Mouse (Mus musculus) heart, postnatal 0 days (tissue): ENCODE results near the gene Gm49358. TPM values are rescaled to one million over a fixed set of nuclear protein-coding genes. Genes with fewer than 3 reads are reported as not detected.

Source experiments
- ATAC-seq: fragments of 200-750 bp; cut with Nextera tagmentation; 2 replicates; pipeline ENCODE4 v1.8.0; 2017; ENCODE audit warnings: low read depth, moderate number of reproducible peaks, moderate library complexity; ENCODE audit not compliant: insufficient read depth
- DNase-seq: peaks from one replicate; pipeline ENCODE4 v3.0.0-alpha.2; 2016; ENCODE audit warnings: low spot score
- H3K27ac ChIP-seq: fragments of 300-500 bp; sonication (generic); 2 replicates; pipeline ENCODE4 v1.5.1; 2014; ENCODE audit warnings: low read depth, mild to moderate bottlenecking
- H3K27me3 ChIP-seq: fragments of 300-500 bp; sonication (generic); 2 replicates; pipeline ENCODE4 v1.6.1; 2014; ENCODE audit warnings: low read length, mixed read lengths; ENCODE audit not compliant: control insufficient read depth, insufficient read depth
- H3K36me3 ChIP-seq: fragments of 300-500 bp; sonication (generic); replicated peaks from 2 replicates; pipeline ENCODE4 v1.6.1; 2014; ENCODE audit warnings: low read length, mixed read lengths; ENCODE audit not compliant: control insufficient read depth, insufficient read depth
- H3K4me1 ChIP-seq: fragments of 300-500 bp; sonication (generic); 2 replicates; pipeline ENCODE4 v1.6.1; 2014; ENCODE audit warnings: antibody characterized with exemption; ENCODE audit not compliant: control insufficient read depth, insufficient read depth
- H3K4me2 ChIP-seq: fragments of 300-500 bp; sonication (generic); 2 replicates; pipeline ENCODE4 v1.6.1; 2014; ENCODE audit warnings: low read depth, mild to moderate bottlenecking, low read length, moderate library complexity
- H3K4me3 ChIP-seq: fragments of 300-500 bp; sonication (generic); 2 replicates; pipeline ENCODE4 v1.5.1; 2014; ENCODE audit warnings: low read depth, low read length
- H3K9ac ChIP-seq: fragments of 300-500 bp; sonication (generic); replicated peaks from 2 replicates; pipeline ENCODE4 v1.6.1; 2014; ENCODE audit warnings: low read depth, low read length, mixed read lengths
- H3K9me3 ChIP-seq: fragments of 300-500 bp; sonication (generic); replicated peaks from 2 replicates; pipeline ENCODE4 v1.6.1; 2016; ENCODE audit warnings: low read length; ENCODE audit not compliant: control insufficient read depth
- CTCF ChIP-seq: IDR thresholded peaks from 2 replicates; pipeline ENCODE4 v1.5.1; 2016; ENCODE audit warnings: antibody characterized with exemption, control low read depth, low read depth
- EP300 ChIP-seq: IDR thresholded peaks from 2 replicates; pipeline ENCODE4 v1.6.1; 2016; ENCODE audit warnings: antibody characterized with exemption, low read depth
- WGBS: fragments of 180-500 bp; shearing (Covaris S2); extraction: QIAGEN DNeasy Blood & Tissue Kit; methylation state at CpG from one replicate; pipeline ENCODE4 v1.1.7; 2014; 5-methylcytosine and 5-hydroxymethylcytosine counted together
- polyA plus RNA-seq: library from polyadenylated mRNA; unstranded; fragments of >200 nt; fragmentation: Nextera tagmentation; extraction: Ambion mirVana; gene quantifications from 2 replicates; pipeline ENCODE4 v1.2.1, GENCODE M21; 2015
- total RNA-seq: library from RNA; depleted of rRNA; stranded (reverse); fragments of >200 nt; gene quantifications from 2 replicates; pipeline ENCODE4 v1.2.3, GENCODE M21; 2014; ENCODE audit warnings: low replicate concordance

Gm49358 gene
- total and polyA plus RNA-seq, 2 experiments from 2014 or later: 36.1 TPM; not detected in 1

GRCm38 (mm10) chr10:86761722-86762383 is 1.9 kb upstream of the Gm49358 start:
- no peaks in the 10 kb centered on the region for H3K4me1 ChIP-seq
- H3K9ac ChIP-seq: no peak overlapping the region
- H3K9me3 ChIP-seq: no peaks in the 10 kb centered on the region
- no peak for DNase-seq
- no peaks in the 10 kb centered on the region for H3K36me3 ChIP-seq
- H3K4me2 ChIP-seq: no peak overlapping the region
- no peak for ATAC-seq
- TF ChIP-seq EP300: no peak
- TF ChIP-seq CTCF: no peak
- no peaks in the 10 kb centered on the region for H3K27me3 ChIP-seq
- 43% methylated on average over 7 of the region's 7 CpGs for WGBS
- no peak overlapping the region for H3K27ac ChIP-seq
- no peak overlapping the region for H3K4me3 ChIP-seq

DNA sequence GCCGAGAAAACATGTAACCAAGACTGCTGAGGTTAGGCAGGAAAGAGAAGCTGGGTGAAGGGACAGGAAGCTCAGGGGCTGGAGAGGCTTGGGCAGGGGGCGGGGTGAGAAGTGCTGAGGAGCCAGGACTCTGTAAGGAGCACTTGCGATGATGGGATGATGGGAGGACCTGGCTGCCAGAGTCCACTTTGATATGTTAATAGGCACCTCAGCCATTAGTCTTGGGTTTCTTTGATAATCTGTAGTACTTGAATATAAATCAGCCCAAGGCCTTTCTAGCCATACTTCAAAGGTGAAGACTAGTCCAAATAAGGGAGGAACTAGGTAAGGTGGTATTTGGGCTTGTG is 1.4 kb upstream of the Gm49358 start:
- Histone ChIP-seq H3K27ac (no peak overlapping the region), H3K36me3 (no peaks in the 10 kb centered on the region), H3K27me3 (no peaks in the 10 kb centered on the region), H3K4me1 (no peaks in the 10 kb centered on the region), H3K4me2 (no peak overlapping the region), H3K9me3 (no peaks in the 10 kb centered on the region), H3K4me3 (no peak overlapping the region), H3K9ac (no peak overlapping the region)
- WGBS: 60% methylated on average over 3 of the region's 3 CpGs
- ATAC-seq: no peak
- TF ChIP-seq CTCF (no peak), EP300 (no peak)
- DNase-seq: no peak

- TF ChIP-seq CTCF (no peak), EP300 (no peak)
- WGBS: 80% methylated on average over 4 of the region's 4 CpGs
Measured at GRCm38 (mm10) chr10:86765344-86765966, 1.7 kb downstream of the Gm49358 start.

GRCm38 (mm10) chr10:86769216-86769615 is 5.4 kb downstream of the Gm49358 start:
- Histone ChIP-seq H3K4me2 (no peak overlapping the region), H3K9me3 (no peaks in the 10 kb centered on the region), H3K27me3 (no peaks in the 10 kb centered on the region), H3K9ac (no peak overlapping the region), H3K27ac (no peak overlapping the region), H3K4me3 (no peak overlapping the region), H3K36me3 (no peaks in the 10 kb centered on the region), H3K4me1 (no peaks in the 10 kb centered on the region)
- WGBS: 70% methylated on average over 5 of the region's 5 CpGs
- ATAC-seq (no peak), DNase-seq (no peak)
- TF ChIP-seq CTCF (no peak), EP300 (no peak)

More at GRCm38 (mm10) chr10:86765344-86765966, 1.7 kb downstream of the Gm49358 start:
- H3K4me3 ChIP-seq: no peak overlapping the region
- H3K36me3 ChIP-seq: no peaks in the 10 kb centered on the region
- H3K4me1 ChIP-seq: no peaks in the 10 kb centered on the region
- H3K27me3 ChIP-seq: no peaks in the 10 kb centered on the region
- ATAC-seq (no peak), DNase-seq (no peak)
- no peak overlapping the region for H3K9ac ChIP-seq
- H3K9me3 ChIP-seq: no peaks in the 10 kb centered on the region
- H3K27ac ChIP-seq: no peak overlapping the region
- no peak overlapping the region for H3K4me2 ChIP-seq

- Histone ChIP-seq H3K4me1 (no peaks in the 10 kb centered on the region), H3K27ac (no peak overlapping the region), H3K27me3 (no peaks in the 10 kb centered on the region), H3K4me2 (no peak overlapping the region), H3K9me3 (no peaks in the 10 kb centered on the region), H3K36me3 (no peaks in the 10 kb centered on the region), H3K9ac (no peak overlapping the region), H3K4me3 (no peak overlapping the region)
- WGBS: 30% methylated on average over 4 of the region's 4 CpGs
- ATAC-seq (no peak), DNase-seq (no peak)
- no peak for TF ChIP-seq CTCF
- TF ChIP-seq EP300: no peak
Measured at GRCm38 (mm10) chr10:86769797-86770196, 6.0 kb downstream of the Gm49358 start.
